ENCODE assay signal across 8 mouse cellular contexts in the genomic region with DNA sequence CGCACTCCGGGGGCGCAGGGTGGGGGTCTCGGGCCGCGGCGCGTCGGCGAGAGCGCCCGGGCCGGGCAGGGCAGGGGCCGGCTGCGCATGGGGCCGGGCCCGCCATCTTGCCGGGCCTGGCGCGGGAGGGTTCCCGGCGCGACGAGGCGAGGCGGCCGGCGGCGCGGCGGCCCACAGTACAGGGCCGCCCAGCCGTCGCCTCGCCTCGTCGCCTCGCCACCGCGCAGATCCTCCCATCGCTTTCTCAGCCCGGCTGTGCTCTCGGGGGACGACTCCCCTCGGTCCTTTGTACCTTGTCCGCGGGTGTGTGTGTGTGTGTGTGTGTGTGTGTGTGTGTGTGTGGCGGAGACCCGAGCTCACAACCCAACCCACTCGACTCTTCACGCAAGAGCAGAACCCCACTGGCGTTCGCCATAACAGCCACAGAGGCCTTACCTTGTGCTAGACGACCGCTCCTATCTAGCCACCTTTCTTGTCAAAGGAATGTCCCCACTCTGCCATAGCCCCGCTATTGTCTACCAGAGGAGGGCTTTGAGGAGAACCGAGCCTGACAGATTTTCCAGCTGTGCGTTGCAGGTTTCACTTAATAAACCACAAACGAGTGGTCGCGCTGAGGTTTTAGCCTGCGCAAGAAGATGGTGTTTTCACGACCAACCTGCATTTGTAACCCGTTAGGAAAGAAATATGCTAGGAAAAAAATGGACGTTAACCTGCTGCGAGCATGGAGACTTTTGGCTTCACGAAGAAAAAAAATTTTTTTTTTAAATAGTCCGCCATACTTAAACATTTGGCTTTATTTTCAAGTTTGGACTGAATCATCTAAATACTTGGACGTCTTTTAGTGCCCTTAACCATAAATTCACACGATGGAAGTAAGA. TPM values are rescaled to one million over a fixed set of nuclear protein-coding genes. Genes with fewer than 3 reads are reported as not detected.
A peak's percentile ranks its signal among the peaks of the same experiment; 100 is the strongest.
DNase-seq lines count a peak whose midpoint lies in the region; ATAC-seq lines count a peak whose summit lies in the region.

No protein-coding gene starts in this region.

- H3K4me2 ChIP-seq in hindbrain, embryonic 16.5 days (ENCODE audit: low read length) = peak overlapping the region; percentile 86

- H3K27ac ChIP-seq in hindbrain, embryonic 16.5 days (ENCODE audit: low read depth, low read length) = peak overlapping the region; percentile 100

- H3K4me3 ChIP-seq in hindbrain, embryonic 16.5 days (ENCODE audit: low read length) = peak overlapping the region; percentile 74

- DNase-seq in WW6 (ENCODE audit: low read depth, low spot score) = peak; percentile 20
- DNase-seq in cerebellum, postnatal 25 days = peak; percentile 77 to 80
- DNase-seq in gastrocnemius, adult 18-20 months (ENCODE audit: low spot score) = peak; percentile 31
- DNase-seq in layer of hippocampus, postnatal 36 days = peak; percentile 51 to 53
- peak; percentile 35 for DNase-seq in lung, postnatal 25 days (ENCODE audit: low spot score)
- peak; percentile 81 for DNase-seq in retina, postnatal 1 day
- DNase-seq in thymus, postnatal 4 days = peak; percentile 72

- no peaks in the 10 kb centered on the region for H3K27me3 ChIP-seq in hindbrain, embryonic 16.5 days (replicated peaks; ENCODE audit: control insufficient read depth, insufficient read depth, low read length)

- no peaks in the 10 kb centered on the region for H3K9me3 ChIP-seq in hindbrain, embryonic 16.5 days (ENCODE audit: control insufficient read depth, low read length)

- no peaks in the 10 kb centered on the region for H3K36me3 ChIP-seq in hindbrain, embryonic 16.5 days (ENCODE audit: control insufficient read depth, insufficient read depth, low read length)

- ATAC-seq in hindbrain, embryonic 16.5 days = peak; percentile 90

- H3K4me1 ChIP-seq in hindbrain, embryonic 16.5 days (ENCODE audit: control insufficient read depth, insufficient read depth, low read depth, low read length) = peaks cover 8% of the 10 kb centered on the region

- WGBS in hindbrain, embryonic 16.5 days = 2% methylated on average over 31 of the region's 70 CpGs

- peak overlapping the region; percentile 93 for H3K9ac ChIP-seq in hindbrain, embryonic 16.5 days (ENCODE audit: low read depth, low read length)

RNA-seq across cellular contexts. Expression of a gene that starts 0.7 kb away (rescaled TPM):
- total RNA-seq in gastrocnemius, adult 18-20 months (2021) = 10 to 100 TPM; 15.2 to 16.6 TPM
- 31.3 and 31.7 TPM in 2 replicates for polyA plus RNA-seq in hindbrain, embryonic 16.5 days (2015; fragmentation: Nextera tagmentation; extraction: Ambion mirVana)
- total RNA-seq in layer of hippocampus, postnatal 36 days (2021) = 10 to 100 TPM; 53.7 to 60.4 TPM

Comparison
In these comparisons a context has a peak if more than half of its experiments do, and no peak if none do; other contexts are left out.
1. Peak in every context shown above with its lines: DNase-seq, ATAC-seq, H3K4me3 ChIP-seq and H3K27ac ChIP-seq.
2. DNase-seq: peak in every context shown above with its lines; median percentile 81 in retina, postnatal 1 day; 78 in cerebellum, postnatal 25 days; 72 in thymus, postnatal 4 days; 52 in layer of hippocampus, postnatal 36 days; 35 in lung, postnatal 25 days; 31 in gastrocnemius, adult 18-20 months; 20 in WW6.